Mouse (Mus musculus): ENCODE measurements around the gene Cpsf3.

DNA sequence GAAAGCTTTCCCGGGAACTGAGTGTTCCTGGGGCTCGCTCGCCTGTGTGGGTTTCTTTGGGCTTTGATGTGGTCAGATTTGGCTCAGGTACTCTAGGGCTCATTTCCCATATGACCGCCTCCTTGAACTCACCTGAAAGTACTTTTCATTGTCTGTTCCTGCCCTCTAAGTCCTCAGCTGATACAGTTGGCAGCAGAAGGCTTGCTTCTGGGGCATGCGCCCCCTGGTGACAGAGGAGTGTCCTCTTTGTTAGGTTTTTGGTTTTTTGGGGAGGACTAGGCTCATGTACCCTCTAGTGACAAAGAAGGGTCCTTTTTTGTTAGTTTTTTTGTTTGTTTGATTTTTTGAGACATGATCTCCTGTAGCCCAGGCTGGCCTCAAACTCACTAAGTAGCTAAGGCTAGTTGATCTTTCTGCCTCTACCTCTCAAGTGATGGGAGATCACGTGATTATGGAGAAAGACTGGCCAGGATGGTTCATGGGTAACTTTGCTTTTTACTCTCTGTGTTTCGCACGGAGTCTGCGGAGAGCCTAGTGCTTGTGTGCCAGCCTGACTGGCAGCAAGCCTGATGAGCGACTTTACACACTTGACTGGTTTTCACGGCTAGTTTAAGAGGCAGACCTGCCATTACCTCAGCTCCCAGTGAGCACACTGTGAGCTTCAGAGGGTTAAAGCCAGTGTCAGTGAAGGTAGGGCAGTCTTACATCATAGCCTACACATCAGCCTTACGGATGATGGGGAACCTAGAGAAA lies 33.1 kb downstream of the Cpsf3 start:
- no peak for TF ChIP-seq USF1 (IDR thresholded peaks at IDR 0.05; ENCODE audit: low read depth)
- no peak for TF ChIP-seq TCF12 (IDR thresholded peaks at IDR 0.05; ENCODE audit: insufficient read depth, poor library complexity, severe bottlenecking)
- no peak for TF ChIP-seq E2F4 (IDR thresholded peaks at IDR 0.05; ENCODE audit: insufficient read depth)
- no peak for TF ChIP-seq MAX (IDR thresholded peaks at IDR 0.05; ENCODE audit: low read depth)
- TF ChIP-seq POLR2A (IDR thresholded peaks at IDR 0.05; ENCODE audit: insufficient read length, low read depth), result no peak
- TF ChIP-seq POLR2AphosphoS2 (IDR thresholded peaks at IDR 0.05; ENCODE audit: insufficient read length, low read depth), result no peak
- TF ChIP-seq MYOD1 (IDR thresholded peaks at IDR 0.05; ENCODE audit: control insufficient read depth in 1 of 3, insufficient read length in 2 of 3, low read depth in 2 of 3), result no peak
- TF ChIP-seq MYOG (IDR thresholded peaks at IDR 0.05; ENCODE audit: control insufficient read depth in 1 of 3, insufficient read depth in 1 of 3, insufficient read length in 2 of 3, low read depth in 2 of 3), result no peak
- TF ChIP-seq SRF (IDR thresholded peaks at IDR 0.05; ENCODE audit: control insufficient read depth, insufficient read length, low read depth), result no peak

Measured in myocyte (in vitro differentiated cells).